In genomic region chr3:55270920-55271319, GRCm38 (mm10) we compare ENCODE assay signal across 24 mouse cellular contexts. TPM values are rescaled to one million over a fixed set of nuclear protein-coding genes. Genes with fewer than 3 reads are reported as not detected.
A peak's percentile ranks its signal among the peaks of the same experiment; 100 is the strongest.
DNase-seq lines count a peak whose midpoint lies in the region; ATAC-seq and TF ChIP-seq lines count a peak whose summit lies in the region.
"Had no signal": no experiment of that assay in that cellular context is flagged by ENCODE, and none has a peak within 500 bp of the region (broad histone marks: within the 10 kb centered on the region; RNA-seq: fewer than 3 reads in every experiment).

No protein-coding gene starts in this region.

- TF ChIP-seq CTCF in layer of hippocampus, adult 2 months (conservative IDR thresholded peaks at IDR 0.05), result no peak; the same call in 1 of the 2 replicates

- no peaks in the 10 kb centered on the region for H3K36me3 ChIP-seq in forebrain, embryonic 14.5 days (ENCODE audit: control insufficient read depth, insufficient read depth, low read length)
- H3K36me3 ChIP-seq in midbrain, embryonic 15.5 days (replicated peaks), result no peaks in the 10 kb centered on the region
- H3K36me3 ChIP-seq: embryonic facial prominence, embryonic 13.5 days; G1E; midbrain, embryonic 12.5 days had no signal

- no peaks in the 10 kb centered on the region for H3K27me3 ChIP-seq in forebrain, embryonic 14.5 days (replicated peaks; ENCODE audit: control insufficient read depth, insufficient read depth, low read length)
- no peaks in the 10 kb centered on the region for H3K27me3 ChIP-seq in midbrain, embryonic 15.5 days (replicated peaks)
- H3K27me3 ChIP-seq: embryonic facial prominence, embryonic 13.5 days; midbrain, embryonic 12.5 days had no signal

- H3K9me3 ChIP-seq in forebrain, embryonic 14.5 days (replicated peaks; ENCODE audit: control insufficient read depth, low read length), result no peaks in the 10 kb centered on the region
- H3K9me3 ChIP-seq in midbrain, embryonic 15.5 days, result no peaks in the 10 kb centered on the region
- H3K9me3 ChIP-seq: embryonic facial prominence, embryonic 13.5 days; midbrain, embryonic 12.5 days had no signal

- WGBS in forebrain, embryonic 14.5 days, result 29% methylated on average over 5 of the region's 5 CpGs
- 42% methylated on average over 5 of the region's 5 CpGs for WGBS in midbrain, embryonic 15.5 days

- peak; percentile 19 for DNase-seq in embryo, embryonic 10.5 days (ENCODE audit: low spot score)
- DNase-seq in embryo, embryonic 9.5 days (ENCODE audit: extremely low spot score), result no peak
- no peak for DNase-seq in layer of hippocampus, adult 2 months (ENCODE audit: low spot score in 2 of 2)
- DNase-seq in layer of hippocampus, postnatal 25 days (ENCODE audit: extremely low spot score in 1 of 2, low spot score in 1 of 2), result no peak
- peak; percentile 26 for DNase-seq in forebrain, embryonic 14.5 days (ENCODE audit: low spot score)
- DNase-seq in MN1 (ENCODE audit: low spot score), result no peak
- DNase-seq in cerebellum, adult 8-10 months, result no peak
- DNase-seq: cerebellum, adult 11 months; cerebellum, postnatal 25 days; gastrocnemius, adult 2 months; heart, adult 2 months; kidney, adult 8-10 months; kidney, postnatal 25 days; liver; liver, postnatal 0 days; lung, postnatal 36 days; right cerebral cortex, adult 18-20 months; thymus, postnatal 4 days had no signal

- H3K27ac ChIP-seq in layer of hippocampus, adult 2 months, result peak overlapping the region; percentile 74; the same call in 1 of the 2 replicates
- no peak overlapping the region for H3K27ac ChIP-seq in forebrain, embryonic 14.5 days (ENCODE audit: low read depth, low read length)
- H3K27ac ChIP-seq in midbrain, embryonic 15.5 days, result no peak overlapping the region
- H3K27ac ChIP-seq: embryonic facial prominence, embryonic 13.5 days; gastrocnemius, adult 2 months; heart, adult 2 months; midbrain, embryonic 12.5 days had no signal

- peaks cover 9% of the 10 kb centered on the region for H3K4me1 ChIP-seq in forebrain, embryonic 14.5 days (ENCODE audit: control insufficient read depth, insufficient read depth, low read length)
- H3K4me1 ChIP-seq in midbrain, embryonic 15.5 days, result peaks cover 12% of the 10 kb centered on the region

- no peak overlapping the region for H3K4me3 ChIP-seq in layer of hippocampus, adult 2 months
- no peak overlapping the region for H3K4me3 ChIP-seq in forebrain, embryonic 14.5 days (ENCODE audit: low read depth, low read length)
- no peak overlapping the region for H3K4me3 ChIP-seq in midbrain, embryonic 15.5 days
- H3K4me3 ChIP-seq: embryonic facial prominence, embryonic 13.5 days; gastrocnemius, adult 2 months; heart, adult 2 months; midbrain, embryonic 12.5 days had no signal

- no peak overlapping the region for H3K4me2 ChIP-seq in forebrain, embryonic 14.5 days (ENCODE audit: low read length)
- H3K4me2 ChIP-seq in midbrain, embryonic 15.5 days, result no peak overlapping the region
- H3K4me2 ChIP-seq: embryonic facial prominence, embryonic 13.5 days; midbrain, embryonic 12.5 days had no signal

- ATAC-seq in forebrain, embryonic 14.5 days, result peak; percentile 55; the same call in 1 of the 2 replicates
- ATAC-seq in midbrain, embryonic 15.5 days (replicated peaks), result peak; percentile 63; the same call in 1 of the 2 replicates
- ATAC-seq: CD4-positive, CD25-positive, alpha-beta regulatory T cell, adult 4 months; inflammation-experienced regulatory T-cells, adult 6 months; liver, postnatal 0 days had no signal

- no peak overlapping the region for H3K9ac ChIP-seq in forebrain, embryonic 14.5 days (ENCODE audit: low read length)
- no peak overlapping the region for H3K9ac ChIP-seq in midbrain, embryonic 15.5 days
- H3K9ac ChIP-seq: embryonic facial prominence, embryonic 13.5 days; liver, postnatal 0 days; midbrain, embryonic 12.5 days had no signal

RNA-seq across cellular contexts. Expression of gene Dclk1, which starts 28.8 kb away (rescaled TPM):
- 100 to 1,000 TPM; 569 to 585 TPM for total RNA-seq in layer of hippocampus, adult 2 months (2021)
- total RNA-seq in layer of hippocampus, postnatal 25 days (2021), result 100 to 1,000 TPM; 589 to 662 TPM
- 140 and 192 TPM in 2 replicates for polyA plus RNA-seq in forebrain, embryonic 14.5 days (2014; fragmentation: Nextera tagmentation; extraction: Ambion mirVana)
- 308 and 336 TPM in 2 replicates for polyA plus RNA-seq in midbrain, embryonic 15.5 days (2015; fragmentation: Nextera tagmentation; extraction: Ambion mirVana)
- polyA plus RNA-seq: G1E had no signal

Comparison
In these comparisons a context has a peak if more than half of its experiments do, and no peak if none do; other contexts are left out.
1. DNase-seq: peak in embryo, embryonic 10.5 days (single experiment) and forebrain, embryonic 14.5 days (single experiment); none in embryo, embryonic 9.5 days (single experiment), layer of hippocampus, adult 2 months (0 of 2), layer of hippocampus, postnatal 25 days (0 of 2), MN1 (single experiment) and cerebellum, adult 8-10 months (single experiment).